Mouse (Mus musculus): ENCODE measurements at regions not wholly inside any gene's neighbourhood (a gene's known extent, or its start where the extent isn't known, plus 50 kb on each side); places are given as distances from the start of the nearest gene placed in this dataset.

- Histone ChIP-seq H3K27ac (replicated peaks; ENCODE audit: low read depth, low read length) (no peak overlapping the region), H3K4me1 (ENCODE audit: control insufficient read depth, insufficient read depth, low read length) (0 out of 2 replicates have a peak, but pooled peaks cover 6% of the 10 kb centered on the region), H3K36me3 (ENCODE audit: control insufficient read depth, insufficient read depth, low read length) (no peaks in the 10 kb centered on the region), H3K4me2 (ENCODE audit: low read depth, severe bottlenecking) (no peak overlapping the region), H3K9me3 (ENCODE audit: control insufficient read depth, low read length) (no peaks in the 10 kb centered on the region), H3K4me3 (ENCODE audit: low read depth, low read length) (no peak overlapping the region), H3K27me3 (ENCODE audit: control insufficient read depth, insufficient read depth, low read length) (no peaks in the 10 kb centered on the region), H3K9ac (ENCODE audit: low read length) (no peak overlapping the region)
- 22% methylated on average over 5 of the region's 5 CpGs for WGBS
- DNase-seq (ENCODE audit: low spot score) (peak; percentile 45), ATAC-seq (ENCODE audit: insufficient number of reproducible peaks, low FRiP score, low TSS enrichment, low read depth) (no peak)
Observed at GRCm38 (mm10) chr16:78641717-78642116, 65.2 kb upstream of the D16Ertd472e start.

GRCm38 (mm10) chr16:78641205-78641604, 64.7 kb upstream of the D16Ertd472e start:
- Histone ChIP-seq H3K9me3 (ENCODE audit: control insufficient read depth, low read length) (no peaks in the 10 kb centered on the region), H3K4me3 (ENCODE audit: low read depth, low read length) (no peak overlapping the region), H3K9ac (ENCODE audit: low read length) (no peak overlapping the region), H3K27ac (replicated peaks; ENCODE audit: low read depth, low read length) (no peak overlapping the region), H3K4me2 (ENCODE audit: low read depth, severe bottlenecking) (no peak overlapping the region), H3K36me3 (ENCODE audit: control insufficient read depth, insufficient read depth, low read length) (no peaks in the 10 kb centered on the region), H3K4me1 (ENCODE audit: control insufficient read depth, insufficient read depth, low read length) (0 out of 2 replicates have a peak, but pooled peaks cover 6% of the 10 kb centered on the region), H3K27me3 (ENCODE audit: control insufficient read depth, insufficient read depth, low read length) (no peaks in the 10 kb centered on the region)
- ATAC-seq (ENCODE audit: insufficient number of reproducible peaks, low FRiP score, low TSS enrichment, low read depth) (no peak), DNase-seq (ENCODE audit: low spot score) (no peak)
- 68% methylated on average over 3 of the region's 3 CpGs for WGBS

GRCm38 (mm10) chr16:78637452-78637851, 60.9 kb upstream of the D16Ertd472e start:
- Histone ChIP-seq H3K4me1 (ENCODE audit: control insufficient read depth, insufficient read depth, low read length) (0 out of 2 replicates have a peak, but pooled peaks cover 6% of the 10 kb centered on the region), H3K36me3 (ENCODE audit: control insufficient read depth, insufficient read depth, low read length) (no peaks in the 10 kb centered on the region), H3K27me3 (ENCODE audit: control insufficient read depth, insufficient read depth, low read length) (no peaks in the 10 kb centered on the region), H3K27ac (replicated peaks; ENCODE audit: low read depth, low read length) (no peak overlapping the region), H3K9ac (ENCODE audit: low read length) (no peak overlapping the region), H3K4me2 (ENCODE audit: low read depth, severe bottlenecking) (no peak overlapping the region), H3K4me3 (ENCODE audit: low read depth, low read length) (no peak overlapping the region), H3K9me3 (ENCODE audit: control insufficient read depth, low read length) (no peaks in the 10 kb centered on the region)
- 90% methylated on average over 6 of the region's 6 CpGs for WGBS
- ATAC-seq (ENCODE audit: insufficient number of reproducible peaks, low FRiP score, low TSS enrichment, low read depth) (no peak), DNase-seq (ENCODE audit: low spot score) (no peak)

GRCm38 (mm10) chr16:78637015-78637414, 60.5 kb upstream of the D16Ertd472e start:
- Histone ChIP-seq H3K27me3 (ENCODE audit: control insufficient read depth, insufficient read depth, low read length) (no peaks in the 10 kb centered on the region), H3K4me3 (ENCODE audit: low read depth, low read length) (no peak overlapping the region), H3K9ac (ENCODE audit: low read length) (no peak overlapping the region), H3K9me3 (ENCODE audit: control insufficient read depth, low read length) (no peaks in the 10 kb centered on the region), H3K4me1 (ENCODE audit: control insufficient read depth, insufficient read depth, low read length) (0 out of 2 replicates have a peak, but pooled peaks cover 4% of the 10 kb centered on the region), H3K27ac (replicated peaks; ENCODE audit: low read depth, low read length) (no peak overlapping the region), H3K36me3 (ENCODE audit: control insufficient read depth, insufficient read depth, low read length) (no peaks in the 10 kb centered on the region), H3K4me2 (ENCODE audit: low read depth, severe bottlenecking) (no peak overlapping the region)
- ATAC-seq (ENCODE audit: insufficient number of reproducible peaks, low FRiP score, low TSS enrichment, low read depth) (no peak), DNase-seq (ENCODE audit: low spot score) (peak; percentile 65)
- WGBS, result 55% methylated on average over 5 of the region's 5 CpGs

- DNase-seq (ENCODE audit: low spot score) (no peak), ATAC-seq (ENCODE audit: insufficient number of reproducible peaks, low FRiP score, low TSS enrichment, low read depth) (no peak)
- Histone ChIP-seq H3K27me3 (ENCODE audit: control insufficient read depth, insufficient read depth, low read length) (no peaks in the 10 kb centered on the region), H3K9ac (ENCODE audit: low read length) (no peak overlapping the region), H3K9me3 (ENCODE audit: control insufficient read depth, low read length) (no peaks in the 10 kb centered on the region), H3K36me3 (ENCODE audit: control insufficient read depth, insufficient read depth, low read length) (no peaks in the 10 kb centered on the region), H3K4me1 (ENCODE audit: control insufficient read depth, insufficient read depth, low read length) (no peaks in the 10 kb centered on the region), H3K27ac (replicated peaks; ENCODE audit: low read depth, low read length) (no peak overlapping the region), H3K4me3 (ENCODE audit: low read depth, low read length) (no peak overlapping the region), H3K4me2 (ENCODE audit: low read depth, severe bottlenecking) (no peak overlapping the region)
- 86% methylated on average over 5 of the region's 5 CpGs for WGBS
Observed at GRCm38 (mm10) chr16:78635774-78636173, 59.3 kb upstream of the D16Ertd472e start.

- Histone ChIP-seq H3K4me1 (ENCODE audit: control insufficient read depth, insufficient read depth, low read length) (no peaks in the 10 kb centered on the region), H3K9ac (ENCODE audit: low read length) (no peak overlapping the region), H3K36me3 (ENCODE audit: control insufficient read depth, insufficient read depth, low read length) (no peaks in the 10 kb centered on the region), H3K27ac (replicated peaks; ENCODE audit: low read depth, low read length) (no peak overlapping the region), H3K4me3 (ENCODE audit: low read depth, low read length) (no peak overlapping the region), H3K9me3 (ENCODE audit: control insufficient read depth, low read length) (no peaks in the 10 kb centered on the region), H3K4me2 (ENCODE audit: low read depth, severe bottlenecking) (no peak overlapping the region), H3K27me3 (ENCODE audit: control insufficient read depth, insufficient read depth, low read length) (no peaks in the 10 kb centered on the region)
- ATAC-seq (ENCODE audit: insufficient number of reproducible peaks, low FRiP score, low TSS enrichment, low read depth), result no peak
- peak; percentile 83 for DNase-seq (ENCODE audit: low spot score)
- WGBS, result 20% methylated on average over 8 of the region's 8 CpGs
Observed at GRCm38 (mm10) chr16:78635257-78635656, 58.7 kb upstream of the D16Ertd472e start.

GRCm38 (mm10) chr16:78631797-78632196, 55.3 kb upstream of the D16Ertd472e start:
- ATAC-seq (ENCODE audit: insufficient number of reproducible peaks, low FRiP score, low TSS enrichment, low read depth) (no peak), DNase-seq (ENCODE audit: low spot score) (no peak)
- H3K4me1 ChIP-seq (ENCODE audit: control insufficient read depth, insufficient read depth, low read length), result no peaks in the 10 kb centered on the region
- no peaks in the 10 kb centered on the region for H3K9me3 ChIP-seq (ENCODE audit: control insufficient read depth, low read length)
- no peaks in the 10 kb centered on the region for H3K27me3 ChIP-seq (ENCODE audit: control insufficient read depth, insufficient read depth, low read length)
- H3K4me2 ChIP-seq (ENCODE audit: low read depth, severe bottlenecking), result no peak overlapping the region
- H3K36me3 ChIP-seq (ENCODE audit: control insufficient read depth, insufficient read depth, low read length), result no peaks in the 10 kb centered on the region
- no peak overlapping the region for H3K27ac ChIP-seq (replicated peaks; ENCODE audit: low read depth, low read length)
- H3K4me3 ChIP-seq (ENCODE audit: low read depth, low read length), result no peak overlapping the region
- no peak overlapping the region for H3K9ac ChIP-seq (ENCODE audit: low read length)
- 77% methylated on average over 5 of the region's 5 CpGs for WGBS

- no peak for ATAC-seq (ENCODE audit: insufficient number of reproducible peaks, low FRiP score, low TSS enrichment, low read depth)
- H3K27ac ChIP-seq (replicated peaks; ENCODE audit: low read depth, low read length), result no peak overlapping the region
- H3K36me3 ChIP-seq (ENCODE audit: control insufficient read depth, insufficient read depth, low read length), result no peaks in the 10 kb centered on the region
- 77% methylated on average over 2 of the region's 2 CpGs for WGBS
- H3K4me3 ChIP-seq (ENCODE audit: low read depth, low read length), result no peak overlapping the region
- H3K9ac ChIP-seq (ENCODE audit: low read length), result no peak overlapping the region
- no peak overlapping the region for H3K4me2 ChIP-seq (ENCODE audit: low read depth, severe bottlenecking)
- DNase-seq (ENCODE audit: low spot score), result no peak
- no peaks in the 10 kb centered on the region for H3K27me3 ChIP-seq (ENCODE audit: control insufficient read depth, insufficient read depth, low read length)
- H3K9me3 ChIP-seq (ENCODE audit: control insufficient read depth, low read length), result no peaks in the 10 kb centered on the region
- H3K4me1 ChIP-seq (ENCODE audit: control insufficient read depth, insufficient read depth, low read length), result no peaks in the 10 kb centered on the region
Observed at GRCm38 (mm10) chr16:78626803-78627202, 50.3 kb upstream of the D16Ertd472e start.
